Mouse (Mus musculus): Measurements from ENCODE around the gene Gm10188. TPM values are rescaled to one million over a fixed set of nuclear protein-coding genes. Genes with fewer than 3 reads are reported as not detected.

Gene Gm10188
- polyA plus RNA-seq (2015; fragmentation: Nextera tagmentation; extraction: Ambion mirVana): 0.56 and 0.60 TPM in 2 replicates

GRCm38 (mm10) chr1:132229667-132230066 is at the start of gene Gm10188:
Gene Gm10188 (minus strand): TSS chr1:132229767.
- Histone ChIP-seq H3K36me3 (no peaks in the 10 kb centered on the region), H3K27me3 (no peaks in the 10 kb centered on the region), H3K27ac (replicated peaks) (no peak within 1 kb of the TSS), H3K4me1 (peaks cover 3% of the 10 kb centered on the region; the same call in 1 of the 2 replicates), H3K4me3 (no peak within 1 kb of the TSS), H3K9ac (replicated peaks) (no peak within 1 kb of the TSS), H3K4me2 (replicated peaks) (no peak within 1 kb of the TSS), H3K9me3 (no peaks in the 10 kb centered on the region)
- no peak for ATAC-seq (replicated peaks)
- 91% methylated on average over 3 of the region's 3 CpGs for WGBS

- no peak overlapping the region for H3K4me3 ChIP-seq
- 84% methylated on average over 6 of the region's 6 CpGs for WGBS
- no peaks in the 10 kb centered on the region for H3K27me3 ChIP-seq
- ATAC-seq (replicated peaks): no peak
- no peak overlapping the region for H3K4me2 ChIP-seq (replicated peaks)
- no peak overlapping the region for H3K9ac ChIP-seq (replicated peaks)
- no peak overlapping the region for H3K27ac ChIP-seq (replicated peaks)
- no peaks in the 10 kb centered on the region for H3K36me3 ChIP-seq
- H3K9me3 ChIP-seq: no peaks in the 10 kb centered on the region
- peaks cover 7% of the 10 kb centered on the region for H3K4me1 ChIP-seq
Observed at GRCm38 (mm10) chr1:132277124-132277523, 47.6 kb upstream of the Gm10188 start.

- Histone ChIP-seq H3K27me3 (no peaks in the 10 kb centered on the region), H3K36me3 (no peaks in the 10 kb centered on the region), H3K4me2 (replicated peaks) (no peak overlapping the region), H3K4me1 (peaks cover 3% of the 10 kb centered on the region), H3K4me3 (no peak overlapping the region), H3K9ac (replicated peaks) (no peak overlapping the region), H3K27ac (replicated peaks) (no peak overlapping the region), H3K9me3 (no peaks in the 10 kb centered on the region)
- WGBS: 82% methylated on average over 3 of the region's 3 CpGs
- ATAC-seq (replicated peaks): no peak
Observed at GRCm38 (mm10) chr1:132276694-132277093, 47.1 kb upstream of the Gm10188 start.

- H3K4me1 ChIP-seq: peaks cover 12% of the 10 kb centered on the region; the same call in 1 of the 2 replicates
- ATAC-seq (replicated peaks): no peak
- no peak overlapping the region for H3K4me3 ChIP-seq
- H3K27me3 ChIP-seq: no peaks in the 10 kb centered on the region
- no peaks in the 10 kb centered on the region for H3K36me3 ChIP-seq
- 46% methylated on average over 3 of the region's 3 CpGs for WGBS
- no peak overlapping the region for H3K4me2 ChIP-seq (replicated peaks)
- no peak overlapping the region for H3K9ac ChIP-seq (replicated peaks)
- H3K9me3 ChIP-seq: no peaks in the 10 kb centered on the region
- no peak overlapping the region for H3K27ac ChIP-seq (replicated peaks)
Observed at GRCm38 (mm10) chr1:132271237-132271636, 41.7 kb upstream of the Gm10188 start.

GRCm38 (mm10) chr1:132268418-132269060 is 39.0 kb upstream of the Gm10188 start:
- H3K4me2 ChIP-seq (replicated peaks): no peak overlapping the region
- H3K9me3 ChIP-seq: no peaks in the 10 kb centered on the region
- no peak for ATAC-seq (replicated peaks)
- H3K4me3 ChIP-seq: no peak overlapping the region
- H3K27me3 ChIP-seq: no peaks in the 10 kb centered on the region
- no peak overlapping the region for H3K27ac ChIP-seq (replicated peaks)
- H3K4me1 ChIP-seq: peaks cover 12% of the 10 kb centered on the region; the same call in 1 of the 2 replicates
- H3K9ac ChIP-seq (replicated peaks): no peak overlapping the region
- no peaks in the 10 kb centered on the region for H3K36me3 ChIP-seq
- 51% methylated on average over 7 of the region's 7 CpGs for WGBS

- Histone ChIP-seq H3K4me3 (no peak overlapping the region), H3K9ac (replicated peaks) (no peak overlapping the region), H3K27me3 (no peaks in the 10 kb centered on the region), H3K27ac (replicated peaks) (no peak overlapping the region), H3K4me2 (replicated peaks) (no peak overlapping the region), H3K4me1 (peaks cover 12% of the 10 kb centered on the region; the same call in 1 of the 2 replicates), H3K36me3 (no peaks in the 10 kb centered on the region), H3K9me3 (no peaks in the 10 kb centered on the region)
- 23% methylated on average over 2 of the region's 2 CpGs for WGBS
- ATAC-seq (replicated peaks): no peak
Observed at GRCm38 (mm10) chr1:132267959-132268358, 38.4 kb upstream of the Gm10188 start.

GRCm38 (mm10) chr1:132266791-132267557 is 37.4 kb upstream of the Gm10188 start:
- no peak overlapping the region for H3K4me2 ChIP-seq (replicated peaks)
- WGBS: 68% methylated on average over 8 of the region's 8 CpGs
- H3K4me3 ChIP-seq: no peak overlapping the region
- H3K9me3 ChIP-seq: no peaks in the 10 kb centered on the region
- no peak overlapping the region for H3K27ac ChIP-seq (replicated peaks)
- no peaks in the 10 kb centered on the region for H3K27me3 ChIP-seq
- ATAC-seq (replicated peaks): no peak
- H3K9ac ChIP-seq (replicated peaks): no peak overlapping the region
- H3K36me3 ChIP-seq: no peaks in the 10 kb centered on the region
- H3K4me1 ChIP-seq: peaks cover 12% of the 10 kb centered on the region; the same call in 1 of the 2 replicates

- no peak for ATAC-seq (replicated peaks)
- no peaks in the 10 kb centered on the region for H3K36me3 ChIP-seq
- H3K27me3 ChIP-seq: no peaks in the 10 kb centered on the region
- no peaks in the 10 kb centered on the region for H3K9me3 ChIP-seq
- peaks cover 12% of the 10 kb centered on the region; the same call in 1 of the 2 replicates for H3K4me1 ChIP-seq
- no peak overlapping the region for H3K4me3 ChIP-seq
- H3K9ac ChIP-seq (replicated peaks): no peak overlapping the region
- H3K27ac ChIP-seq (replicated peaks): no peak overlapping the region
- WGBS: 89% methylated on average over 10 of the region's 10 CpGs
- H3K4me2 ChIP-seq (replicated peaks): no peak overlapping the region
Observed at GRCm38 (mm10) chr1:132265936-132266335, 36.4 kb upstream of the Gm10188 start.

- H3K4me2 ChIP-seq (replicated peaks): no peak overlapping the region
- no peak overlapping the region for H3K9ac ChIP-seq (replicated peaks)
- WGBS: 79% methylated on average over 8 of the region's 8 CpGs
- no peak overlapping the region for H3K4me3 ChIP-seq
- H3K27me3 ChIP-seq: no peaks in the 10 kb centered on the region
- no peak for ATAC-seq (replicated peaks)
- H3K36me3 ChIP-seq: no peaks in the 10 kb centered on the region
- no peak overlapping the region for H3K27ac ChIP-seq (replicated peaks)
- no peaks in the 10 kb centered on the region for H3K9me3 ChIP-seq
- H3K4me1 ChIP-seq: peaks cover 12% of the 10 kb centered on the region; the same call in 1 of the 2 replicates
Observed at GRCm38 (mm10) chr1:132265211-132265859, 35.8 kb upstream of the Gm10188 start.

- Histone ChIP-seq H3K4me2 (replicated peaks) (no peak overlapping the region), H3K9ac (replicated peaks) (no peak overlapping the region), H3K27ac (replicated peaks) (no peak overlapping the region), H3K27me3 (no peaks in the 10 kb centered on the region), H3K36me3 (no peaks in the 10 kb centered on the region), H3K4me3 (no peak overlapping the region), H3K9me3 (no peaks in the 10 kb centered on the region), H3K4me1 (peaks cover 12% of the 10 kb centered on the region; the same call in 1 of the 2 replicates)
- no peak for ATAC-seq (replicated peaks)
- WGBS: 82% methylated on average over 7 of the region's 7 CpGs
Observed at GRCm38 (mm10) chr1:132264577-132264976, 35.0 kb upstream of the Gm10188 start.

- Histone ChIP-seq H3K36me3 (no peaks in the 10 kb centered on the region), H3K27ac (replicated peaks) (no peak overlapping the region), H3K27me3 (no peaks in the 10 kb centered on the region), H3K9ac (replicated peaks) (no peak overlapping the region), H3K4me2 (replicated peaks) (no peak overlapping the region), H3K4me3 (no peak overlapping the region), H3K9me3 (no peaks in the 10 kb centered on the region), H3K4me1 (0 out of 2 replicates have a peak, but pooled peaks cover 6% of the 10 kb centered on the region)
- no peak for ATAC-seq (replicated peaks)
- 67% methylated on average over 4 of the region's 4 CpGs for WGBS
Observed at GRCm38 (mm10) chr1:132263618-132264017, 34.1 kb upstream of the Gm10188 start.

- H3K27me3 ChIP-seq: no peaks in the 10 kb centered on the region
- H3K4me3 ChIP-seq: no peak overlapping the region
- 64% methylated on average over 5 of the region's 5 CpGs for WGBS
- H3K4me2 ChIP-seq (replicated peaks): no peak overlapping the region
- no peak overlapping the region for H3K9ac ChIP-seq (replicated peaks)
- no peaks in the 10 kb centered on the region for H3K4me1 ChIP-seq
- H3K9me3 ChIP-seq: no peaks in the 10 kb centered on the region
- ATAC-seq (replicated peaks): no peak
- no peaks in the 10 kb centered on the region for H3K36me3 ChIP-seq
- H3K27ac ChIP-seq (replicated peaks): no peak overlapping the region
Observed at GRCm38 (mm10) chr1:132261058-132261457, 31.5 kb upstream of the Gm10188 start.

Data from forebrain, embryonic 15.5 days (tissue).